Mouse (Mus musculus) MEL (cell line): ENCODE data around the gene Gsn. TPM values are rescaled to one million over a fixed set of nuclear protein-coding genes. Genes with fewer than 3 reads are reported as not detected.
A peak's percentile ranks its signal among the peaks of the same experiment; 100 is the strongest.

Source experiments
- DNase-seq: peaks from one replicate; pipeline ENCODE4 v3.0.0; 2011; ENCODE audit warnings: low read depth, low spot score
- H3K27ac ChIP-seq: 2 replicates; pipeline ENCODE4 v1.5.1; 2012; ENCODE audit warnings: low read depth, mild to moderate bottlenecking, control low read depth, low read length, moderate library complexity; ENCODE audit not compliant: control insufficient read depth
- H3K27me3 ChIP-seq, 2 experiments: fragments of 150-350 bp in 1 of 2; sonication (generic) in 1 of 2; 2 replicates each; pipeline ENCODE4 v1.6.1; 2012; ENCODE audit warnings: low read length in 2 of 2, mild to moderate bottlenecking in 2 of 2, improper control_type of control experiment in 1 of 2, moderate library complexity in 1 of 2; ENCODE audit not compliant: insufficient read depth in 2 of 2, control insufficient read depth in 1 of 2
- H3K36me3 ChIP-seq, 2 experiments: 2 replicates each; pipeline ENCODE4 v1.6.1; 2012 to 2014; ENCODE audit warnings: low read length in 2 of 2, improper control_type of control experiment in 1 of 2, inconsistent platforms in 1 of 2, mild to moderate bottlenecking in 1 of 2; ENCODE audit not compliant: insufficient read depth in 2 of 2, control insufficient read depth in 1 of 2
- H3K4me1 ChIP-seq, 2 experiments: fragments of 150-350 bp in 1 of 2; sonication (generic) in 1 of 2; 2 replicates each; pipeline ENCODE4 v1.6.1; 2012; ENCODE audit warnings: low read length in 2 of 2, improper control_type of control experiment in 1 of 2, mild to moderate bottlenecking in 1 of 2; ENCODE audit not compliant: insufficient read depth in 2 of 2, control insufficient read depth in 1 of 2
- H3K4me3 ChIP-seq, 2 experiments: fragments of 150-350 bp in 1 of 2; sonication (generic) in 1 of 2; 2 replicates each; pipeline ENCODE4 v1.5.1; 2012; ENCODE audit warnings: low read depth in 2 of 2, low read length in 2 of 2, mild to moderate bottlenecking in 2 of 2, moderate library complexity in 2 of 2, control low read depth in 1 of 2, improper control_type of control experiment in 1 of 2; ENCODE audit not compliant: control insufficient read depth in 1 of 2, insufficient read depth in 1 of 2
- H3K79me2 ChIP-seq: 2 replicates; pipeline ENCODE4 v1.6.1; 2012; ENCODE audit warnings: mild to moderate bottlenecking, low read length, moderate library complexity; ENCODE audit not compliant: control insufficient read depth, poor library complexity, insufficient read depth
- H3K9ac ChIP-seq: 2 replicates; pipeline ENCODE4 v1.6.1; 2012; ENCODE audit warnings: low read depth, mild to moderate bottlenecking, control low read depth, low read length, moderate library complexity; ENCODE audit not compliant: control insufficient read depth, poor library complexity, severe bottlenecking
- H3K9me3 ChIP-seq: fragments of 150-350 bp; sonication (generic); replicated peaks from 2 replicates; pipeline ENCODE4 v1.6.1; 2012; ENCODE audit warnings: mild to moderate bottlenecking, low read length, improper control_type of control experiment, moderate library complexity; ENCODE audit not compliant: insufficient read depth
- BHLHE40 ChIP-seq: IDR thresholded peaks from 2 replicates; pipeline ENCODE4 v1.6.1; 2012; ENCODE audit warnings: low read depth, mild to moderate bottlenecking, inconsistent platforms, low read length, improper control_type of control experiment, borderline replicate concordance
- CHD2 ChIP-seq: IDR thresholded peaks from 2 replicates; pipeline ENCODE4 v1.6.1; 2011; ENCODE audit warnings: low read length, improper control_type of control experiment
- E2F4 ChIP-seq: IDR thresholded peaks from 2 replicates; pipeline ENCODE4 v1.6.1; 2011; ENCODE audit warnings: low read depth, low read length, improper control_type of control experiment, borderline replicate concordance
- EP300 ChIP-seq, 2 experiments: IDR thresholded peaks; 2 replicates each; pipeline ENCODE4 v1.6.1; 2011; ENCODE audit warnings: improper control_type of control experiment in 2 of 2, low read length in 2 of 2, low read depth in 1 of 2, mild to moderate bottlenecking in 1 of 2
- ETS1 ChIP-seq: IDR thresholded peaks from 2 replicates; pipeline ENCODE4 v1.6.1; 2012; ENCODE audit warnings: low read depth, mild to moderate bottlenecking, inconsistent platforms, low read length, improper control_type of control experiment, moderate library complexity
- HCFC1 ChIP-seq: IDR thresholded peaks from 2 replicates; pipeline ENCODE4 v1.6.1; 2012; ENCODE audit warnings: low read depth, mild to moderate bottlenecking, inconsistent platforms, low read length, improper control_type of control experiment, moderate library complexity
- JUND ChIP-seq: IDR thresholded peaks from 2 replicates; pipeline ENCODE4 v1.6.1; 2011; ENCODE audit warnings: low read depth, mild to moderate bottlenecking, improper control_type of control experiment, low read length
- KAT2A ChIP-seq: conservative IDR thresholded peaks from 2 replicates; pipeline ENCODE4 v1.6.1; 2012; ENCODE audit warnings: low read depth, low read length, improper control_type of control experiment, inconsistent platforms
- MAFK ChIP-seq: IDR thresholded peaks from 2 replicates; pipeline ENCODE4 v1.6.1; 2011; ENCODE audit warnings: low read depth, mild to moderate bottlenecking, low read length, improper control_type of control experiment, borderline replicate concordance
- MAX ChIP-seq: IDR thresholded peaks from 2 replicates; pipeline ENCODE4 v1.6.1; 2011; ENCODE audit warnings: low read length, improper control_type of control experiment
- MEF2A ChIP-seq: IDR thresholded peaks from 2 replicates; pipeline ENCODE4 v1.6.1; 2014; ENCODE audit warnings: low read depth, mild to moderate bottlenecking, inconsistent platforms, low read length, improper control_type of control experiment; ENCODE audit not compliant: poor library complexity, insufficient replicate concordance, severe bottlenecking; ENCODE audit errors: extremely low read depth
- MXI1 ChIP-seq: IDR thresholded peaks from 2 replicates; pipeline ENCODE4 v1.6.1; 2011; ENCODE audit warnings: mild to moderate bottlenecking, low read depth, low read length, improper control_type of control experiment
- MYB ChIP-seq: IDR thresholded peaks from 2 replicates; pipeline ENCODE4 v1.6.1; 2011; ENCODE audit warnings: mild to moderate bottlenecking, low read depth, low read length, improper control_type of control experiment
- POLR2A ChIP-seq, 2 experiments: IDR thresholded peaks; 2 replicates each; pipeline ENCODE4 v1.6.1; 2011 to 2012; ENCODE audit warnings: low read length in 2 of 2, mild to moderate bottlenecking in 2 of 2, control low read depth in 1 of 2, improper control_type of control experiment in 1 of 2, low read depth in 1 of 2, moderate library complexity in 1 of 2; ENCODE audit not compliant: control insufficient read depth in 1 of 2, insufficient read depth in 1 of 2, poor library complexity in 1 of 2
- POLR2AphosphoS5 ChIP-seq: IDR thresholded peaks from 2 replicates; pipeline ENCODE4 v1.6.1; 2012; ENCODE audit warnings: low read depth, borderline replicate concordance, mild to moderate bottlenecking, inconsistent platforms, low read length, moderate library complexity, mixed read lengths
- RAD21 ChIP-seq: IDR thresholded peaks from 2 replicates; pipeline ENCODE4 v1.6.1; 2011; ENCODE audit warnings: mild to moderate bottlenecking, low read depth, low read length, improper control_type of control experiment
- RCOR1 ChIP-seq: IDR thresholded peaks from 2 replicates; pipeline ENCODE4 v1.6.1; 2012; ENCODE audit warnings: low read depth, mild to moderate bottlenecking, inconsistent platforms, low read length, improper control_type of control experiment
- SIN3A ChIP-seq: IDR thresholded peaks from 2 replicates; pipeline ENCODE4 v1.6.1; 2012; ENCODE audit warnings: low read length, improper control_type of control experiment, inconsistent platforms
- SMC3 ChIP-seq: IDR thresholded peaks from 2 replicates; pipeline ENCODE4 v1.6.1; 2011; ENCODE audit warnings: low read depth, low read length, improper control_type of control experiment
- TAL1 ChIP-seq: IDR thresholded peaks from 2 replicates; pipeline ENCODE4 v1.6.1; 2012; ENCODE audit warnings: mild to moderate bottlenecking, inconsistent platforms, low read length, moderate library complexity, mixed read lengths
- TBP ChIP-seq: IDR thresholded peaks from 2 replicates; pipeline ENCODE4 v1.8.0; 2011; ENCODE audit warnings: low read depth, low read length, improper control_type of control experiment
- TCF12 ChIP-seq: IDR thresholded peaks from 2 replicates; pipeline ENCODE4 v1.6.1; 2014; ENCODE audit warnings: low read depth, mild to moderate bottlenecking, inconsistent platforms, low read length, improper control_type of control experiment, moderate library complexity
- USF1 ChIP-seq: IDR thresholded peaks from 2 replicates; pipeline ENCODE4 v1.6.1; 2014; ENCODE audit warnings: low read depth, mild to moderate bottlenecking, inconsistent platforms, low read length, improper control_type of control experiment, moderate library complexity
- USF2 ChIP-seq, 2 experiments: IDR thresholded peaks; 2 replicates each; pipeline ENCODE4 v1.6.1; 2011 to 2012; ENCODE audit warnings: improper control_type of control experiment in 2 of 2, low read length in 2 of 2, borderline replicate concordance in 1 of 2, inconsistent platforms in 1 of 2, low read depth in 1 of 2, mild to moderate bottlenecking in 1 of 2; ENCODE audit not compliant: insufficient read depth in 1 of 2
- ZC3H11A ChIP-seq: IDR thresholded peaks from 2 replicates; pipeline ENCODE4 v1.6.1; 2012; ENCODE audit warnings: low read depth, mild to moderate bottlenecking, inconsistent platforms, low read length, improper control_type of control experiment
- polyA plus RNA-seq, 2 experiments: library from polyadenylated mRNA; stranded (reverse) in 1 of 2; unstranded in 1 of 2; fragments of >175 nt in 1 of 2; fragments of >200 nt in 1 of 2; gene quantifications; 2 replicates each; pipeline versions ENCODE4 v1.2.1 to v1.2.4; 2012; ENCODE audit warnings: low replicate concordance in 2 of 2, low read depth in 1 of 2; ENCODE audit not compliant: insufficient read length in 2 of 2, insufficient read depth in 1 of 2, missing spikeins in 1 of 2
- total RNA-seq: library from RNA; depleted of rRNA; stranded (reverse); fragments of 300-350 nt; gene quantifications from 2 replicates; pipeline ENCODE4 v1.2.3, GENCODE M21; 2012

The Gsn gene
- total and polyA plus RNA-seq, 3 experiments: 8.0 to 8.2 TPM; not detected in 1

- Histone ChIP-seq H3K9me3 (no peaks in the 10 kb centered on the region), H3K27me3 (no peaks in the 10 kb centered on the region), H3K9ac (no peak overlapping the region), H3K27ac (no peak overlapping the region), H3K79me2 (no peaks in the 10 kb centered on the region), H3K4me1 (peaks cover 10 to 26% of the 10 kb centered on the region in 2 experiments), H3K36me3 (peaks cover 0 to 20% of the 10 kb centered on the region in 2 experiments; a peak in 2 of 4 replicates), H3K4me3 (no peak overlapping the region)
- TF ChIP-seq TBP (no peak), USF1 (no peak), POLR2A (IDR thresholded peaks at IDR 0.05; ENCODE audit: control insufficient read depth in 1 of 2, insufficient read depth in 1 of 2, low read depth in 1 of 2, low read length in 2 of 2, poor library complexity in 1 of 2) (no peak), USF2 (IDR thresholded peaks at IDR 0.05; ENCODE audit: borderline replicate concordance in 1 of 2, insufficient read depth in 1 of 2, low read depth in 1 of 2, low read length in 2 of 2) (no peak), EP300 (IDR thresholded peaks at IDR 0.05; ENCODE audit: low read depth in 1 of 2, low read length in 2 of 2) (no peak), POLR2AphosphoS5 (no peak), CHD2 (no peak), ZC3H11A (no peak), RCOR1 (no peak), E2F4 (no peak), ETS1 (no peak), MAX (no peak), BHLHE40 (no peak), MYB (no peak), RAD21 (no peak), SMC3 (no peak), HCFC1 (no peak), TCF12 (no peak), KAT2A (no peak), MEF2A (no peak)
- no peak for DNase-seq
Observed at GRCm38 (mm10) chr2:35258590-35258989, 2.4 kb downstream of the Gsn start.

GRCm38 (mm10) chr2:35259338-35260080, 3.3 kb downstream of the Gsn start:
- H3K36me3 ChIP-seq: peaks cover 0 to 28% of the 10 kb centered on the region in 2 experiments; a peak in 2 of 4 replicates
- peak overlapping the region; percentile 67 to 68 for H3K4me3 ChIP-seq
- peaks cover 19 to 35% of the 10 kb centered on the region in 2 experiments for H3K4me1 ChIP-seq
- peak overlapping the region; percentile 72 for H3K9ac ChIP-seq
- TF ChIP-seq TCF12 (peak; percentile 55; the same call in 1 of the 2 replicates), MXI1 (peak; percentile 45; the same call in 1 of the 2 replicates), USF2 (IDR thresholded peaks at IDR 0.05; ENCODE audit: borderline replicate concordance in 1 of 2, insufficient read depth in 1 of 2, low read depth in 1 of 2, low read length in 2 of 2) (no peak), HCFC1 (peak; percentile 41; the same call in 1 of the 2 replicates), MAFK (no peak), POLR2A (IDR thresholded peaks at IDR 0.05; ENCODE audit: control insufficient read depth in 1 of 2, insufficient read depth in 1 of 2, low read depth in 1 of 2, low read length in 2 of 2, poor library complexity in 1 of 2) (0 out of 4 replicates have a peak, but pooled peaks of 1 of the 2 experiments have one; percentile 25), ETS1 (peak; percentile 93), BHLHE40 (peak; percentile 55; the same call in 1 of the 2 replicates), EP300 (IDR thresholded peaks at IDR 0.05; ENCODE audit: low read depth in 1 of 2, low read length in 2 of 2) (peak in 1 of 2 experiments; percentile 60; a peak in 2 of 4 replicates), RCOR1 (no peak), CHD2 (peak; percentile 56), TBP (0 out of 2 replicates have a peak, but pooled peaks have one; percentile 21), MAX (peak; percentile 39; the same call in 1 of the 2 replicates), TAL1 (peak; percentile 44), SIN3A (peak; percentile 65), JUND (no peak)
- H3K27me3 ChIP-seq: no peaks in the 10 kb centered on the region
- DNase-seq: peak; percentile 91
- H3K27ac ChIP-seq: peak overlapping the region; percentile 76
- H3K79me2 ChIP-seq: no peaks in the 10 kb centered on the region
- no peaks in the 10 kb centered on the region for H3K9me3 ChIP-seq
